Mouse (Mus musculus) brain, embryonic 14.5 days (tissue): ENCODE measurements around the gene Ush2a.

Experiments used
- CTCF ChIP-seq: fragments of 200-500 bp; IDR thresholded peaks from 2 replicates; pipeline ENCODE4 v1.5.1; 2012; ENCODE audit warnings: inconsistent platforms, mild to moderate bottlenecking, moderate library complexity, borderline replicate concordance; ENCODE audit not compliant: insufficient read depth, insufficient read length; ENCODE audit errors: extremely low read depth
- POLR2A ChIP-seq: fragments of 200-500 bp; IDR thresholded peaks from 2 replicates; pipeline ENCODE4 v1.6.1; 2012; ENCODE audit warnings: mild to moderate bottlenecking, inconsistent platforms, borderline replicate concordance; ENCODE audit not compliant: poor library complexity, insufficient read depth, insufficient read length, severe bottlenecking; ENCODE audit errors: extremely low read depth

DNA sequence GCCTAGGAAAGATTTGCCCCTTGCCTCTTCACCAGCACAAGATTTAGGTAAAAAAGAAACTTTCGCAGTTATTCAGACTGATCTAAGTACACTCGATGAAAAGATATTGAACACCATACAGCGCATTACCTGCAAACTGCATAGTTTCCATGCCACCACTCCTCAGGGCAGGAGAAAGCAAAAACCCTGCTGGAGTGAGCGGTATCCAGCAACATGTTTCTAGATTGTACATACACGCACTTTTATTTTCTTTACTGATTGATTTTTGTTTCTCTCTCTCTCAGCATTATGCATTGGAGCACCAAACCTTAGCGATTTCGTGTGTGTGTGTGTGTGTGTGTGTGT is 746.1 kb downstream of the Ush2a start:
- TF ChIP-seq CTCF (no peak), POLR2A (no peak)
